Mouse (Mus musculus): ENCODE results near the gene Cetn2. TPM values are rescaled to one million over a fixed set of nuclear protein-coding genes. Genes with fewer than 3 reads are reported as not detected.

Cetn2 gene
- 258 TPM for polyA plus RNA-seq (2014; fragmentation: Illumina TruSeq; extraction: RNeasy Lipid Tissue Mini Kit (QIAGEN cat#74804); ENCODE audit: low read depth, low replicate concordance)

GRCm38 (mm10) chrX:72917884-72918681 lies at the start of gene Cetn2, which contains the start of gene Nsdhl:
Gene Cetn2, minus strand, starts transcription at chrX:72918411.
Gene Nsdhl, plus strand, starts transcription at chrX:72918557.

Other genes with a start within 250 kb of the Cetn2 start
- 0.16 TPM for gene Gabrq, start 93.2 kb downstream of the Cetn2 start, polyA plus RNA-seq (2014; fragmentation: Illumina TruSeq; extraction: RNeasy Lipid Tissue Mini Kit (QIAGEN cat#74804); ENCODE audit: low read depth, low replicate concordance)
- 77.1 TPM for gene Nsdhl, start 146 bp upstream of the Cetn2 start, polyA plus RNA-seq (2014; fragmentation: Illumina TruSeq; extraction: RNeasy Lipid Tissue Mini Kit (QIAGEN cat#74804); ENCODE audit: low read depth, low replicate concordance)
- gene Zfp185, start 68.9 kb upstream of the Cetn2 start, polyA plus RNA-seq (2014; fragmentation: Illumina TruSeq; extraction: RNeasy Lipid Tissue Mini Kit (QIAGEN cat#74804); ENCODE audit: low read depth, low replicate concordance) = 23.9 TPM
- gene Pnma5, start 118.7 kb upstream of the Cetn2 start, polyA plus RNA-seq (2014; fragmentation: Illumina TruSeq; extraction: RNeasy Lipid Tissue Mini Kit (QIAGEN cat#74804); ENCODE audit: low read depth, low replicate concordance) = not detected
- not detected for gene Pnma3, start 146.4 kb upstream of the Cetn2 start, polyA plus RNA-seq (2014; fragmentation: Illumina TruSeq; extraction: RNeasy Lipid Tissue Mini Kit (QIAGEN cat#74804); ENCODE audit: low read depth, low replicate concordance)
- gene Xlr4a, start 164.1 kb upstream of the Cetn2 start, polyA plus RNA-seq (2014; fragmentation: Illumina TruSeq; extraction: RNeasy Lipid Tissue Mini Kit (QIAGEN cat#74804); ENCODE audit: low read depth, low replicate concordance) = not detected
- 5.1 TPM for gene Xlr3a, start 178.7 kb upstream of the Cetn2 start, polyA plus RNA-seq (2014; fragmentation: Illumina TruSeq; extraction: RNeasy Lipid Tissue Mini Kit (QIAGEN cat#74804); ENCODE audit: low read depth, low replicate concordance)
- not detected for gene Gm14685, start 198.6 kb upstream of the Cetn2 start, polyA plus RNA-seq (2014; fragmentation: Illumina TruSeq; extraction: RNeasy Lipid Tissue Mini Kit (QIAGEN cat#74804); ENCODE audit: low read depth, low replicate concordance)
- 1.0 TPM for gene Xlr5b, start 230.4 kb upstream of the Cetn2 start, polyA plus RNA-seq (2014; fragmentation: Illumina TruSeq; extraction: RNeasy Lipid Tissue Mini Kit (QIAGEN cat#74804); ENCODE audit: low read depth, low replicate concordance)
- not detected for gene DXBay18, start 231.0 kb upstream of the Cetn2 start, polyA plus RNA-seq (2014; fragmentation: Illumina TruSeq; extraction: RNeasy Lipid Tissue Mini Kit (QIAGEN cat#74804); ENCODE audit: low read depth, low replicate concordance)

Data from kidney, adult 10 weeks (tissue).